Mouse (Mus musculus) megakaryocyte, embryonic 14.5 days (primary cell): Measurements from ENCODE around the gene Pde4a.

ENCODE experiments used
- FLI1 ChIP-seq: IDR thresholded peaks from 2 replicates; pipeline ENCODE4 v1.6.1; 2012; ENCODE audit warnings: low read length, inconsistent platforms, mixed read lengths
- GATA1 ChIP-seq: IDR thresholded peaks from 3 replicates; pipeline ENCODE4 v1.6.1; 2012; ENCODE audit warnings: mixed read lengths, low read length, inconsistent platforms, borderline replicate concordance

DNA sequence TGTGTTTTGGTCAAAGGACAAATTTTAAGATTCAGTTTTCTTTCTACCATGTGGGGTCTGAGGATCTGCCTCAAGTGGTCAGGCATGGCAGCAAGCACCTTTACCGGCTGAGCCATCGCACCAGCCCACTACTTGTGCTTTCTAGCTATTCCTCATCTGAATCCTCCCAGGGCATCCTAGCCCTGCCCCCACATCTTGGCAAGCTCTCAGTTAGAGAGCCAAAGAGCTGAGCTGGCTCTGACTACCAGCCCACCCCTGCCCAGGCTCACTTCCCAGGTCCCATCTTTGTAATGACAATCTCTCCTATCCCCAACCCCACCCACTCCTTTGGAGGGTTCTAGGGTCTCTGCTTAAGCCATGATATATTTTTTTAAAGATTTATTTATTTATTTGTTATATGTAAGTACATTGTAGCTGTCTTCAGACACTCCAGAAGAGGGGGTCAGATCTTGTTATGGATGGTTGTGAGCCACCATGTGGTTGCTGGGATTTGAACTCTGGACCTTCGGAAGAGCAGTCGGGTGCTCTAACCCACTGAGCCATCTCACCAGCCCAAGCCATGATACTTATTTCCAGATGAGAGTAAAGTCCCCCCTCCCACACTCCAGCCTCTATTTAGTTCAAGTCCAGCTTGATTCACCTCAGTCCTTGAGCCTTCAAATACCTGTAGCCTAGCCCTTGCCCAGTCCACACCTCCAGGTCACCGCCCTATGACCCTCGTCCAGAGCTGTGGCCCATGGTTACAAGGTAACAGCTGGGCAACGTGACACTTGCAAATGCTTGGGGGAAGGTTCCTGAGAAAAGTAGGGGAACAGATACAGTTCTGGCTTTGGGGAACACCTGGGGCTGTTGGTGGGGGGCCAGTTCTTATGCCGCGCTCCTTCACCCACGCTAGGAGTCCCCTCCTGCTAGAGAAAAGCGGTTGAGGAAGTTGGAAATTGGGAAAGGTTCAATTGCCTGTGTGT is 2.1 kb upstream of the Pde4a start:
- no peak for TF ChIP-seq GATA1
- TF ChIP-seq FLI1 = no peak
